Mouse (Mus musculus) ES-E14 (cell line): Measurements from ENCODE around the gene Olfr1030. TPM values are rescaled to one million over a fixed set of nuclear protein-coding genes. Genes with fewer than 3 reads are reported as not detected.

Experiments
- total RNA-seq: library from RNA; depleted of rRNA; stranded (reverse); fragments of 300-350 nt; gene quantifications from 2 replicates; pipeline ENCODE4 v1.2.3, GENCODE M21; 2012; rRNA removed

Olfr1030 gene
- total RNA-seq, 1 experiment = not detected

Other genes starting within 250 kb of the Olfr1030 start
- gene Olfr1012, start 216.5 kb upstream of the Olfr1030 start, total RNA-seq = not detected in 2 replicates
- not detected in 2 replicates for gene Olfr1013, start 212.2 kb upstream of the Olfr1030 start, total RNA-seq
- gene Olfr1014, start 206.6 kb upstream of the Olfr1030 start, total RNA-seq = not detected in 2 replicates
- gene Olfr1015, start 197.3 kb upstream of the Olfr1030 start, total RNA-seq = not detected in 2 replicates
- gene Olfr1016, start 176.7 kb upstream of the Olfr1030 start, total RNA-seq = not detected in 2 replicates
- not detected in 2 replicates for gene Olfr1018, start 160.8 kb upstream of the Olfr1030 start, total RNA-seq
- gene Olfr1019, start 133.8 kb upstream of the Olfr1030 start, total RNA-seq = not detected in 2 replicates
- not detected in 2 replicates for gene Olfr1020, start 132.2 kb upstream of the Olfr1030 start, total RNA-seq
- not detected in 2 replicates for gene Olfr1022, start 110.7 kb upstream of the Olfr1030 start, total RNA-seq
- not detected in 2 replicates for gene Olfr1023, start 93.6 kb upstream of the Olfr1030 start, total RNA-seq
- not detected in 2 replicates for gene Olfr1024, start 74.2 kb upstream of the Olfr1030 start, total RNA-seq
- not detected in 2 replicates for gene Olfr1025-ps1, start 64.1 kb upstream of the Olfr1030 start, total RNA-seq
- gene Olfr1026, start 57.7 kb upstream of the Olfr1030 start, total RNA-seq = not detected in 2 replicates
- gene Olfr1028, start 28.8 kb upstream of the Olfr1030 start, total RNA-seq = not detected in 2 replicates
- not detected in 2 replicates for gene Olfr1029, start 5.4 kb upstream of the Olfr1030 start, total RNA-seq
- not detected in 2 replicates for gene Olfr1031, start 11.0 kb downstream of the Olfr1030 start, total RNA-seq
- gene Olfr1032, start 26.3 kb downstream of the Olfr1030 start, total RNA-seq = not detected in 2 replicates
- gene Olfr1033, start 41.4 kb downstream of the Olfr1030 start, total RNA-seq = not detected in 2 replicates
- not detected in 2 replicates for gene Olfr1034, start 66.6 kb downstream of the Olfr1030 start, total RNA-seq
- gene Olfr1036, start 94.7 kb downstream of the Olfr1030 start, total RNA-seq = not detected in 2 replicates
- not detected in 2 replicates for gene Olfr1037, start 108.1 kb downstream of the Olfr1030 start, total RNA-seq
- not detected in 2 replicates for gene Olfr1039, start 156.7 kb downstream of the Olfr1030 start, total RNA-seq
- not detected in 2 replicates for gene Olfr1040, start 167.5 kb downstream of the Olfr1030 start, total RNA-seq
- not detected in 2 replicates for gene Olfr1042, start 182.6 kb downstream of the Olfr1030 start, total RNA-seq
- not detected in 2 replicates for gene Olfr1043, start 188.2 kb downstream of the Olfr1030 start, total RNA-seq
- not detected in 2 replicates for gene Olfr1044, start 198.5 kb downstream of the Olfr1030 start, total RNA-seq
- gene Olfr52, start 206.4 kb downstream of the Olfr1030 start, total RNA-seq = not detected in 2 replicates
- not detected in 2 replicates for gene Olfr1045, start 223.7 kb downstream of the Olfr1030 start, total RNA-seq
- gene Olfr1046, start 240.0 kb downstream of the Olfr1030 start, total RNA-seq = not detected in 2 replicates